Mouse (Mus musculus) cerebellum, postnatal 25 days (tissue): ENCODE results near the gene AC170998.1.
A peak's percentile ranks its signal among the peaks of the same experiment; 100 is the strongest.

Experiments
- DNase-seq, 2 experiments: peaks; one replicate each; pipeline ENCODE4 v3.0.0; 2021; ENCODE audit warnings: mixed read lengths in 2 of 2

AC170998.1 gene

DNA sequence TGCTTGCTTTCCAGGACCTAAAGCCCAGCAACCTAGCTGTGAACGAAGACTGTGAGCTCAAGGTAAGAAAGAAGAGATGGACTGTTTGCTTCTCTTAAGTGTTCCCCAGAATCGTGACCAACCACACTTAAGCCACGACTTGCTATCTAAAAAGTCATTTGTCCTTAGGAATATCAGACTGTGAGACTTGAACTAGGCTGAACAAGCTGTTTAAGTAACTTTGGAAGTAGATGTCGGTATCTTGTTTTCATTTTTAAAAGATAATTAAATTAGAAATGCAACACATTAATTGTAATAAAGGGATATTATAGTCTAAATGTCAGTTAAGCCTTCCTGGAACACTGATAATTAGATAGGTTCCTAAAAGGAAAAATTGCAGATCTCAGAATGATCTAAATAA is at the start of gene AC170998.1:
Gene AC170998.1, plus strand, starts transcription at position 301 of the 400 bp plus-strand sequence.
- DNase-seq, result no peak

DNA sequence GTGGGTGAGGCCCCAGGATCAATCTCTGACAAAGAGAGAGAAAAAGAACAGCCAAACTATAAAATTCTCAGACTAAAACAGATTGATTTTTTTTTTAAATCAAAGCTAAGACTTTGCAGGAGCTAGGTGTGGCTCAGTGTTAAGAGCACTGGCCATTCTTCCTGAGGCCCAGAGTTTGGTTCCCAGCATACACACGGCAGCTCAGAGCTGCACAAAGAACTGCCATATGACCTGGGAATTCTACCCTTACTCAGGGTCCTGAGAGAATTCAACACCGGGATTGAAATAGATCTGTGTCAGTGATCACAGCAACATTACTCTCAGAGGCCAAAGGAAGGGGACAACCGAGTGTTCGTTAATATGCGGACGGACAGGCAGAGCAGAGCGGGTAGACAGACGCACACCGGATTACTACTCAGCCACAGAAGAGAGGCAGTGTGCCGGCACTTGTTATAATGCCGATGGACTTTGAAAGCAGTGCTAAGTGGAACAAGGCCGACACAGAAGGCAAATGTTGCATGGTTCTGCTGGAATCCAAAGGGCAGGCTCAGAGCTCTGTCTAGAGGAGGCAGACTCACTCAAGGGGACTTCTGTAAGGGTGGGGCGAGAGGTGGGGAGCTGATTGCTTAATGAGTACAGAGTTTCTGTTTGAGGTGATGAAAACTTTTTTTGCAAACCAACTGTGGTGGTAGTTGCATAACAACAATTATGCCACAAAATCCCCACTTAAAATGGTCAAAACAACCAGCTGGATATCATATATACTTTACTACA is 43.4 kb upstream of the AC170998.1 start:
- no peak for DNase-seq

DNA sequence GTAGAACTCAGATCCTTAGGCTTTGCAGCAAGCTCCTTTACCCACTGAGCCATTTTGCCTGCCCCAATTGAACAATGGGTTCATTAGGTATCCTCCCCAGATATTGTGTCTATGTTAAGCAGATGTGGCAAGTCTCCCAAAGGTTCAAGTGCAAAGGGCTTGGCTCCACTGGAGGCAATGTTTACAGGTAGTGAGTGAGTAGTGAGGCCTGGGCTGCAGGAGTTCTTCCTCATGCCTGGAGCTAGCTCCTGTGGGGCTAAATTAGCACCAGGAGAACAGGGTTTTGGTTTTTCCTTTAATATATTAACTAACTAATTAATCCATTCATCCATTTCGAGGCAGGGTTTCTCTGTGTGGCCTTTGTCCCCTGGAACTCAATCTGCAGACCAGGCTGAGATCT is 42.3 kb upstream of the AC170998.1 start:
- DNase-seq, result no peak

DNA sequence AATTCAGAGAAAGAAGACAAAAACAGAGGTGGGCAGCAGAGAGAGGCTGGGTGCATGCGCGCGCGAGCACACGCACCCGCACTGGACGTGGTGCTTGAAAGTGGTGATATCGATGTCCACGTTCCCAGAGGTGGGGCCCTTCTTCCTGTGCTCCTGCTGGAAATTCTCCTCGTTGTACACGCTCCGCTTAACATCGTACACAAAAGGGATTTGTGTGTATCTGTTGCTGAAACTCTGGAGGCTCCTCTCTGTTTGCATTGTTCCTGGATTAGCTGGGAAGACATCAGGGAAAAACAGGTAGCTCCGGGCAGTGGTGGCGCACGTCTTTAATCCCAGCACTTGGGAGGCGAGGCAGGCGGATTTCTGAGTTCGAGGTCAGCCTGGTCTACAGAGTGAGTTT is 41.3 kb upstream of the AC170998.1 start:
- no peak for DNase-seq

DNA sequence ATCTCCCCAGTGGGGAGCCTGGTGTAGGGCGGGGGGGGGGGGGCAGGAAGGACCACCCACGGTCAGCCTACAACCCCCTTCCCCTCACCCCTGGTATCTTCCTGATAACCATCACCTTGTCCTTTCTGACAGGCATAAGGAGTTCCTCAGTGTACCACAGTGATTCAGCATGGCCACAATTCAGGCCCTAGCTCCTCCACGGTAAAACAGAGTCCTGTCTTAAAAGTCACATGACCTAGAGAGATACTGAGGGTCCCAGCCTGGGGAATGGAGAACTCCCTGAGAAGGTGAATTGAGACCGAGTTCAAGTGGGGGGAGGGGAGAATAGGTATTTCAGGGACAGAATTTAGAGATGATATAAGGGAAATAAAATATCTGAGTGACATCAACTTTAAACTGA is 38.5 kb upstream of the AC170998.1 start:
- DNase-seq, result no peak

DNA sequence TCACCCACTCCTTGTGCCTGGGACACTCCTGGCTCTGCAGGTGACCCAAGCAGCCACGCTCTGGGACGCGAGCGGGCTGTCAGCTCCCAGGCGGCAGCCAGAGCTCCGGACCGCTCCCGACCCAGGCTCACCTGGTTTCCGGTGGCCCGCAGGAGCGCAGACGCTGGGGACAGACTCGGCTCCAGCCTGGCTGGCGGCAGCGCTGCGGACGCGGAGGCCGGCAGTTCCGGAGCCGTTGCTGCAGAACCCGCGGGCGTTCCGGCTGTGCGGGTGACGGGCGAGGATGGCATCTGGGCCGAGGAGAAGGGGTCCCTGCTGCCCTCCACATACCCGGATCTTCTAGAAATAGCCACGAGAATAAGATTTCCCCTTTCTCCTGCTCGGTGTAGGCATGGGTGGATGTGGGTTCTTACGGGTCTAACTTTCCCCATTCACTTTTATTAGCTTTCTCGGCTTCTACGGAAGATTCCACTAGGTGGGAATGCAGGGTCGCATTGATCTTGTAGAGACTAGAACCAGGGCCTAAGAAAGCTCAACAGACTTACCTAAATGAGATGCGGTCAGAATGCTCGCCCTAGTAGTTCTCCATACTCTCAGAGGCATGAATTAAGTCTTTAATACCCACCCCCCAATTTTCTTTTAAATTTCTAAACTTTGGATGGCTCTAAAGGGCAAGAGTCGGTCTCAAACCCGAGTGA is 36.1 kb upstream of the AC170998.1 start, which contains the start of gene Slc26a8:
Gene Slc26a8, minus strand, starts transcription at position 648 of the 698 bp plus-strand sequence.
- DNase-seq, result peak; percentile 79 to 80

DNA sequence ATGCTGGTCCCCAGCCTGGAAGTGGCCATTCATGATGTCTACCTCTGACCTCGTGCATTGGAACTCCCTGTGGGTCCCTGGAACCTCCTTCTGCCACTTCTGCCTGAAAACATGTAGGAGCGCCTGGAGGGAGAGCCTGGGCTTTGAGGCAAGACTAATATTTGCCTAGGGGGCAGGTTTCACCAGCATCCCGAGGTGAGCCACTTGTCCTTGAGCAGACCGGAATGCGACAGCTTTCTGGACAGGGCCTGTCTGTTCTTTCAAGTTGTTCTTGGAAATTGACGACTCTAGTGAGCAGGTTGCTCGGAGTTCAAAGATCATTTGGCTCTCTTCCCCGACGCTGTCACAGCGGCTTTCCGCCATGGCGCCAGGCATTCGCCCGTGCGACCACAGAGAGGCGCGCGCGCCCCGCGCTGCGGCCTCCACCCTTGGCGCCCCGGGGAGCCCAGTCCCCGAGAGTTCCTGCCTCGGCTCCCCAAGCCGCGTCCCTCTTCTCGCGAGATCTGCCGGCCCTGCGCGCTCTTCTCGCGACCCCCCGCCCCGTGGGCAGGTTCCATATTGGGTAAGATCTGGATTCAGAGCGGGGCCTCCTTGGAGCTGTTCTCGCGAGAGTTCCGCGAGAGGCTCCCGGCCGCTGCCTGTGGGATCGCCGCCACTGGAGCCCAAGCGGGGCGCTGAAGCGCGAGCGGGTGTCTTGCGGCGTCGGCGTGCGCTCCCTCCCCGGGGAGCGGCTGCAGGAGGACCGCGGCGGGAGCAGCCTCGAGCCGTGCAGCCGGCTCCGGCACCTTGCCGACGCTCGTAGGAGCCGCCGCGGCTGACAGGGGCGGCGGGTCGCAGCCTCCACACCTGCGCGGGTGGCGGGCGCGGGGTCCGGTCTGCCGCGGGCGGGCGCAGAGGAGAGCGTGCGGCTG is 34.9 kb upstream of the AC170998.1 start, which contains the start of gene Mapk14:
Gene Mapk14, plus strand, starts transcription at position 554 of the 911 bp plus-strand sequence.
- DNase-seq, result peak; percentile 100

DNA sequence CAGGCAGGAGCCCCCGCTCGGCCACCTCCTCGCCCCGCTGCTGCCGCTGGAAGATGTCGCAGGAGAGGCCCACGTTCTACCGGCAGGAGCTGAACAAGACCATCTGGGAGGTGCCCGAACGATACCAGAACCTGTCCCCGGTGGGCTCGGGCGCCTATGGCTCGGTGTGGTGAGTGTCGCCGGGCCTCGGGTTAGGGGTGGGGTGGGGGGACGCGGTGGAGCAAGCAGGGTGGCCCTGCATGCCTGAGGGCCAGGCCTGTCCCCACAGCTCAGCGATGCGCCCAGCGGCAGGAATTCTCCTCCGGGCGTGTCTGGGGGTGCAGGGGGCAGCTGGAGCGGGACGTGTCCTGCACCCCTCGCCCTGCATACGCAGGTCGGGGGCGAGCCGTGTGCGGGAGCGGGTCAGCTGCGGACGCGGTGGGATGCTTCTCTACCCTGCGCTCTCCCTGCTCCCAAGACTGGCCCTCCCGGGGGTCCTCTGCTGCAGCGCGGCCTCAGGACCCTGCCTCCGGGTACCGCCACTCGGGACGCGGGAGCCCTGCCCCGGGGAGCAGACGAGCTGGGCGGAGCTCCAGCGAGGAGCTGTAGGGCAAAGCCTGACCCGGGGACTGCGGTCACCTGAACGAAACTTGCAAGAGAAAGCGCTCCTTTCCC is 34.1 kb upstream of the AC170998.1 start:
- peak; percentile 68 to 73 for DNase-seq

DNA sequence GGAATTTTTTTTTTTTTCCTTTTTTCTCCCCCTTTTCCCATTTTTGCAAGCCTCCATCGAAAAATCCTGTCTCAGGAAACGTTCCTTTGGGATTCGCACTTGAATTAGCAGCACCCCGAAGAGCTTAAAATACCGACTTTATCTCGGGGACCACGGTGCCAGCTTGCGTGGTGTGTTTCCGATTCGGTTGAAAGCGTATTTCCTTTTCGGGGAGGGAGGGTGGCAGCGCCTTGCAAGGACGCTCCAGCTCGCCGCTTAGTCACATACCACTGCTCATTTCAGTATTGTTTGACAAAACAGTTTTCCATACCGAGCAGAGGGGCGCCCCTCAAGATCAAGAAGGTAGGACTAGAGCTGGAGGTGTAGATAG is 33.6 kb upstream of the AC170998.1 start:
- DNase-seq, result peak; percentile 64 to 73

DNA sequence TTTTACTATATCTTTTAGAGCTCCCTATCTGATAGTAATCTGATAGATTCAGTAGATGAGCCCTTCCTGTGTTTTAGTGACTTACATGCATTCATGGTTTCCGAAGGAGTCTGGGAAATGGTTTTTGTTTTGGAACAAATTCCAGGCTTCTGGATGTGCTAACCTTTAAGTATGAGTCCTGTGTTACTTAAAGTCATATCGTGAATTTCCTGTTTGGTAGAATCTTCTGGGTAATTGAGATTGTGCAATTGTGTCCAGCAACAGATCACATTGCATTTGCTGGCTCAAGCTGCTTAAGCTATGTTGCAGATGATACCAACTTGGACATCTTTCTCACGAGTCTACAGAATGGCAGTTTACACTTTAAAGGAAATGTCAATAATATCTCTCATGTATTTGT is 32.8 kb upstream of the AC170998.1 start:
- no peak for DNase-seq

DNA sequence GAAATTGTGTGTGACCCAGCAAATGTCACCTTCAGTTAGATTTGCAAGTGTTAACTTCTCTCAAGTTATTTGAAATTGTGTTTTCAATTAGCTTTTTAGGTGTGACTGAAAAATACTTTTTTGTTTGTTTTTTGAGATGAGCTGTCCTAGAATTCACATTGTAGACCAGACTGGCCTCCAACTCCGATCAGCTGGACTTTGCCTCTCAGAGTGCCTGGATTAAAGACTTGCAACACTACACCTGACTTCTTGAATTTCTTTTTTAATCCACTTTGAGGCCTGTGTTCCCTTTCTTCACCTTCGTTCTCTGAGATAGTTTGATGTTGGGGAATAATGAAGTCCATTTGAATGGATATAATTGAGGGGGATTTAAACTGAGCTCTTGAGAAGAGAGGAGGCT is 31.8 kb upstream of the AC170998.1 start:
- DNase-seq, result no peak

DNA sequence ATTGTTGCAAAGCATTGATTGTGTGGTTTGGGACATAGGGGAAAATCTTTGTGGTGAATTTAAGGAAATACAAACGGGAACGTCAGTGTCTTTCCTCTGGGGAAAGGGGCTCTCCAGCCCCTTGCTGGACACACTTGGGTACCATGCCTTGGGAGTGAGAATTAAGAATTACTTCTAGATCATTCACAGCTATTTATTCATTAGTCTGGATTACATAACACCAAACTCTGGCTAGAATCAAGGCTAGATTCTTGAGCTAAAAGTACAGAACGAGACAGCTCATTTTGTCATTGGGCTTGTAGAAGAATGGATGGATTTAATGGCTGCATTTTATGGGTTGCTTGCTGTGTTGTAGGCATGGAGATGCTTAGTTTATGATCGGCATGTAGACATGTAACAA is 31.1 kb upstream of the AC170998.1 start:
- DNase-seq, result no peak

DNA sequence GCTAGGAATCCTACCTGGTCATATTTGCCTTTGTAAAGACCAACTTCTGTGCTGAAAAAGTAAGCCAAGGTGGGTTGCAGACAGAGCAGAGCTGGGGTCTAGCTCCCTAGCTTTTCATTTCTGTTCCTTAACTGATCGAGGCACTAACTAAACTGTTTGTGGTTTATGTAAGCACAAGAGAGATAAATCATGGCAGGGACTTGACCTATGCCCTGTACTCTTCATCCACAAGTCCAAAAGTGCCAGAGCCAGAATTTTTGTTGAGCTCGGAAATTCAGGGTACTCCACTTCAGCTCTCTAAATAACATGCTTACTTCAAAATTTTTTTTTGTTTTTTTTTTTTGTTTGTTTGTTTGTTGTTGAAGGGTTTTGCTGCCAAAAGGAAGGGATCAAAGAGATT is 29.2 kb upstream of the AC170998.1 start:
- DNase-seq, result no peak

DNA sequence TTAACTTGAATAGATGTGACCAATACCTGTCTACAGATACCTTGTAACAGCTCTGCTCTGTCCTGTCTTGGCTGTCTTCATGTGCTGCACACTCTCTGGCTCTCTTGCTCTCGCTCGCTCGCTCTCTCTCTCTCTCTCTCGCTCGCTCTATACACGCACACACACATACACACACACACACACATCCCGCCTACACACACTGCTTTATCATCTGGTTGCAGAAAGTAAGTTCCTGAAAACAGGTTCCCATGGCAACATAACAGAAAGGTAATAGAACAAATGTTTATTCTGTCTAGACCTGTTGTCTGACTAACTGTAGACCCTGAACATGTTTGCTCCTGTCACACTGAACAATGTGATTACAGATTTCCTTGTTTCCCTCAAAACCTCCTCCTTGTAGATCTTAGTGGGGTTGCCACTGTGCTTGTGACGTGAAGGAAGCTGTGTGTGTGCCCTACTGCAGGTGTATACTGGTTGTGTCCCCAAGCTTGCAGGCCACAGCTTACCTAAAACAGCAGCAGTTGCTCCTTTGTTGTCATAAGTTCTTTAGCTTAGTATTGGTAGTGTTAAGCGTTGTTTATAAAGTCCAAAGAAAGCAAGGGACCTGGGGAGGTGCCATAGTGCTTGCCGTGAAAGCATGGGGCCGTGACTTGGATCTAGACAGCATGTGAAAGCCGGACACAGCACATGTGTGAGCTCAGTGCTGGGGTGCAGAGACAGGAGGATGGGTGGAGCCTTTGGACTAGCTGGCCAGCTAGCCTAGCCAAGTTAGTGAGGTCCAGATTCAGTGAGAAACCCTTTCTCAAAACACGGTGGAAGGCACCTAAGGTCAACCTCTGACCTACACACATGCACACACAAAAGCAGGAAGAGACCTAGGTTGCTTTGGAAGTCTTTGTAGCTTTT is 28.3 kb upstream of the AC170998.1 start:
- peak; percentile 45 to 51 for DNase-seq

DNA sequence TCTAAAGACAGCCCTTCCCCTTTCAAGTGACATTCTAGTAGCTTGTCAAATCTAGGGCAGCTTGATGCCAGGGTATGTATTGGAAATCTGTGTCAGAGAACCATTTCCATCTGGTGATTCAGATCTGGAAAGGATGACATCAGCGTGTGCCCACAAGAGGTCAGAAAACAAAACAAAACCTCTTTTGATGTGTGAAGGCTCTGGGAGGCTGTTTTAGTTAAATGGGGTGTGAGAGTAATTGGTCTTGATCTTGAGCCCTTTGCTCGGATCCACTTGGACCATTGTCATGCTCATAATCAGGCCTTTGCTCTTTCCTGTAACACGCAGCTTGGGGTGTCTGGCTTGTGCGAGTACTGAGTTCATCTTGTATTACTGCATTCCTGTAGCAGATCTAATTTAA is 27.6 kb upstream of the AC170998.1 start:
- DNase-seq, result peak; percentile 38 to 41

DNA sequence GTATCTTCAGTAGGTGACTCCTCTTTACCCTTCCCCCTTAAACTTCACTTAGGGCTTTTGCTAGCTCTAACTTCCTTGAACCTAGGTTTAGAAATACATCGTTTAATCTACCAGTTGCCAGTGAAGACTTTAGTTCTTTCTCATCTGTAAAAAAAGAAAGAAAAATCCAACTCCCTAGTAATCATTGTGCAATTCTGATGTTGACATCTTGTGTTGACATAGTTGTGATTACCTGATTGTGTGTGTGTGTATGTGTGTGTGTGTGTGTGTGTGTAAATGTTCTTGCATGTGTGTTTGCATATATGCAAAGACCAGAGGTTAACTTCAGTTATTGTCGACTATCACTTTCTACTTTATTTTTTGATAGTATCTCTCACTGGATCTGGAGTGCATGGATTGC is 27.2 kb upstream of the AC170998.1 start:
- DNase-seq, result no peak

DNA sequence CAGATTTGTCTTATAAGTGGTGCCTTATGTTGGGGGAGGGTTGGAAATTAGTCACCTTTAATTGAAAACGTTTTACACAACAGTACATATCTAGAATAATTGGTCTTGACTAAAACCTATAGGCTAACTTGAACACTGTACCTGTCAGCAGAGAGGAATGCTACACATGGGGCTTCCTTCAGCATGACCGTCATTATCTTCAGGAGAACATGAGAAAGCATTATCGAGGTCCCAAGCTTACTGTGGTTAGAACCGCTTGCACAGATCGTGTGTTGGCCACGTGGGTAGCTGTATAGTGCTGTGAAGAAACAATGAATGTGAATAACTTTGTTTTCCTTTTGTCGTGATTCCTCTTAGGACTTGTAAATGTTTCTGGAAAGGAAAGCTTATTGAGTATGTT is 26.1 kb upstream of the AC170998.1 start:
- no peak for DNase-seq

DNA sequence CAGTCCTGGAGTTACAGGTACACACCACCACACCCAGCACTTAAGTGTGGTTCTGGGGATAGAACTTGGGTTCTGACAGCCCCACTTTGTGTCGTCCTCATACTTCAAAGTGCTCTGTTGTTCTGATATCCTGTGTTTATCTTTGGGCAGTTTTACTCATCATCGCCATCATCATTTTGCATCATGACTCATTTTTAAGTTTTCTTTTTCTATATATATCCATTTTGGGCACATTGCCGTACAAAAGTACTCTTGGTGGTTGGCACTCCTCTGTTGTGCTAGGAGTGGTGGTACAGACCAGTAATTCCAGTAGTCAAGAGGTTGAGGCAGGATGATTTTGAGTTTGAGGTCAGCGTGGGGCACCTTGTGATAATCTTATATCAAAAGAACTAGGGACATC is 24.7 kb upstream of the AC170998.1 start:
- no peak for DNase-seq

DNA sequence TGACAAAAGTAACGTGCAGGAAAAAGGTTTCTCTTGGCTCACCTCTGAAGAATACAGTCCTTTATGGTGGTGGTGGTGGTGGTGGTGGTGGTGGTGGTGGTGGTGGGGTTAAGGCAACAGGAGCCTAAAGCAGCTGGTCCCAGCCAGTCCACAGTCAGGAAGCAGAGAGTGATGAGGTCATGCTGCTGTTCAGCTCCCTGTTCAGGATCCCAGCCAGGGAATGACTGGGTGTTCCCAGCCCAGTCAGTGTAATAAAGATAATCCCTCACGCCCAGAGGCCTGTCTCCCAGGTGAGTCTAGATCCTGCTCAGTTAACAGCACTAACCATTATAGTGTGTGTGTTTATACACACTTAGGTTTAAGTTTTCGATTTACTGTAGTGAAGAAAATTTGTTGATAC is 24.1 kb upstream of the AC170998.1 start:
- DNase-seq, result no peak

DNA sequence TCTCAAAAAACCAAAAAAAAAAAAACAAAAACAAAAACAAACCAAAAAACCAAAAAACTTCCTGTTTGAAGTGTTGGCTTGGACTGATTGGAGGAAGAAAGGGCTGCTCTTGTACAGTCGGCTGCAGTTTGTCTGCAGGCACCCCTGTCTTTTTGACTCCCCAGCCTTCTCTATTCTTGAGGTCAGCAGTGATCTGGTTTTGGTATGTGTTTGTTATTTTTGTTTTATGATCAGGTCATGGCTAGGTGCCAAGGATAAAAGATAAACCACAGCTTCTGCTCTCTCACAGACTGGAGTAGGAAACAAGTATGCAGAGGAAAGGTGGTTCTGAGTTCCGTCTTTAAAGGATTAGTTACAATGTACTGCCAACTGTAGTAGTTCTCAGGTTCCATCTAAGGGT is 23.2 kb upstream of the AC170998.1 start:
- no peak for DNase-seq

DNA sequence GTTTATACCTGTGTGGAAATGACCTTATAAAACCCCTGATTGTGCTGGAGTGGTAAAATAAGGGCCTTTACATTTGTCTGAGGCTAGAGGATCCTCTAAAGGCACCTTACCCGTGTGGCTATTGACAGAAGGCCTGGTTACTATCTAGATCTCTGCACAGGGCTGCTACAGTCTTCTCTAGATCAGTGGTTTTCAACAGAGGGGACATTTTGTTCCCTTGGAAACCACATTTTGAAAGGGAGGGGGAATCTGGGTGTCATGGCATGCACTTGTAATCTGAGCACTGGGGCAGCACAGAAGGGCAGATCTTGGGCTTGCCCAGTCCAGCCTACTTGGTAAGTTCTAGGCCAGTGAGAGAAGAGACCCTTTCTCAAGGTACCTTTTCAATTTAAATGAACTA is 19.2 kb upstream of the AC170998.1 start:
- DNase-seq, result no peak
